Mouse (Mus musculus): ENCODE measurements around the gene Tmigd1.
"Not testable (repeated sequence)": the region's sequence is repeated elsewhere in the genome, so short reads cannot be mapped to it uniquely, and the experiment has no call there.

Tmigd1 gene

DNA sequence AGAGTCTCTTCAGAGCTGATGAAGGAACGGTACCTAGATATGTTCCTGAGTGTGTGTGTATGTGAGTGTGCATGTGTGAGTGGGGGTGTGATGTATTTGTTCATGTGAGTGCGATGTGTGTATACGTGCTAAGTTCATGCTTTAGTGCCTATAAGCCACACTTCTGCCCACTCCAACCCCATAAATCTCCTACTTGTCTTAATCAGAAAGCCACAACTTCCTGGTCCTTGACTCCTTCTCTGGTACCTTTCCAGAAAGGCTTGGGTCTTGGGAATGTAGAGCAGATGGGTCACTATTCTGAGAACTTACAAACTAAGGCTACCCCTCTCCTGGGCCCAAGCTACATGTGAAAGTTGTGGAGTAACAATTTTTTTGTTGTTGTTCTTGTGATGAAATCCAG lies 3.2 kb upstream of the Tmigd1 start:
- no peak for DNase-seq (ENCODE audit: low read depth)

DNA sequence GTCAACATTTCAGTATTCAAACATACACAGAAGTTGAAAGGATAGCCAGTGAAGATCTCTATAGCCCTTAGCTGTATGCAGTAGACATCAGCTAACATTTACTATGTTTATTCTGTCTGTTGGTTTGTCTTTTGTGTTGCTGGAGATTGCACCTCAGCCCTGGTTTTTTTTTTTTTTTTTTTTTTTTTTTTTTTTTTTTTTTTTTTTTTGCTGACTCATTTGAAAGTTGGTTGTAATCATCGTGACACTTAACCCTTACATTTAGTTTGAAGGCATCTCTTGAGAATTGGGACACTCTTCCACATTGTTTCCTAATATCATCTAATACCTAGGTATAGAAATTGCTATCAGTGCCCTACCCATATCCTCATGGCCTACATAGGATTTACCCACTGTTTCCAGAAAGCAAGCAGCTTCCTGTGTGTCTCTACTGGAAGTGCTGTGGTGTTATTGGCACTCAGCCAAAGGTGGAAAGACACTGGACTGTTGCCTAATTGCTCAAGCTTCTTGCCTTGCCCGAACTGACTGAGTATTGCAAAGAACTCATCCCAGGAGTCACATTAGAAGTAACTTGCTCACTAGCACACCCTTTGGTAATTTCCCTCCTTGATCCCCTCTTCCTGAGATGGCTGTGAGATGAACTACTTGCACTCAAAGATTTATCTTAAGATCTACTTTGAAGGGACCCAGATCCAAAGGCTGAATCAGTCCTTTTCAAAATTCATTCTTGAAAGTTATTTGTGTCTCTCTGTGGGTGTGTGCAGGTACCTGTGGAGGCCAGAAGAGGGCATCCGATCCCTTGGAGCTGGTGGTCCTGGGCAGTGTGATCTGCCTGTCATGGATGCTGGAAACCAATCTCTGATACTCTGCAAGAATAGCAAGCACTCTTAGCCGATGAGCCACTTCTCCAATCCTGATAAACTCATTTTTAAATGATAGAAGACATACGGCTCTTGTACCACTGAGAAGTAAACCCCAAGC lies 1.9 kb upstream of the Tmigd1 start:
- DNase-seq (ENCODE audit: low read depth), result peak; percentile 72

DNA sequence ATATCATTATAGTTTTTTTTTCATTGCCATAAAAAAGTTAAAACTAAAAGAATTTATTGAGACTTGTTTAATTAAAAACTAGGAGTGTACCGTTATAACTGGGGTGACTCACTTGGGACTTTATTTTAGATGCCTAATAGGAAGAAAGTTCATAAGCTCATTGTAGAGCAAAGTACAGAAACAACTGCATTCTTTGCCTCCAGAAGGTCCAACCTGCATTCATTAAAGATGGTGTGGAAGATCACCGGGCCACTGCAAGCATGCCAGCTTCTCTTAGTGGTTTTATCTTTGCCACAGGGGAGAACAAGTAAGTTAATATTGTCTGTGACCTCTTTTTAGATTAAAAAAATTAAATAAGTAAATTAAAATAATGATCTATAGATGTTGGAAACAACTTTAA lies 2.4 kb downstream of the Tmigd1 start:
- DNase-seq (ENCODE audit: low read depth), result no peak

DNA sequence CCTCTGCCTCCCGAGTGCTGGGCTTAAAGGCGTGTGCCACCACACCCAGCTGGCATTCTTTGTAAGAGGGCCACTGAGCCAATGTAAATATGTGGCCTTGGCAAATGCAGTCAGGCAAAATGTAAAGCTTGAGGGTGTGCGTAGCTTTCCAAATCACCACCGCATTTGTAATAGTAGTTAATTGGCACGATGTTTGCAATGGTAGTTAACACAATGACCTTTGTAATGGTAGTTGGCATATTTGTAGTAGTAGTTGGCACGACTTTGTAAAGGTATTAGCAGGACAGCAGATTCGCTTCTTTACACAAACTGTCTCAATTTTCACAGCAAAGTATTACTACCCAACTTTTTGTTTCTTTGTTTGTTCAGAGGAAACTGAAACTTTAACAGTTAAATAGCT lies 6.7 kb downstream of the Tmigd1 start:
- no peak for DNase-seq (ENCODE audit: low read depth)

DNA sequence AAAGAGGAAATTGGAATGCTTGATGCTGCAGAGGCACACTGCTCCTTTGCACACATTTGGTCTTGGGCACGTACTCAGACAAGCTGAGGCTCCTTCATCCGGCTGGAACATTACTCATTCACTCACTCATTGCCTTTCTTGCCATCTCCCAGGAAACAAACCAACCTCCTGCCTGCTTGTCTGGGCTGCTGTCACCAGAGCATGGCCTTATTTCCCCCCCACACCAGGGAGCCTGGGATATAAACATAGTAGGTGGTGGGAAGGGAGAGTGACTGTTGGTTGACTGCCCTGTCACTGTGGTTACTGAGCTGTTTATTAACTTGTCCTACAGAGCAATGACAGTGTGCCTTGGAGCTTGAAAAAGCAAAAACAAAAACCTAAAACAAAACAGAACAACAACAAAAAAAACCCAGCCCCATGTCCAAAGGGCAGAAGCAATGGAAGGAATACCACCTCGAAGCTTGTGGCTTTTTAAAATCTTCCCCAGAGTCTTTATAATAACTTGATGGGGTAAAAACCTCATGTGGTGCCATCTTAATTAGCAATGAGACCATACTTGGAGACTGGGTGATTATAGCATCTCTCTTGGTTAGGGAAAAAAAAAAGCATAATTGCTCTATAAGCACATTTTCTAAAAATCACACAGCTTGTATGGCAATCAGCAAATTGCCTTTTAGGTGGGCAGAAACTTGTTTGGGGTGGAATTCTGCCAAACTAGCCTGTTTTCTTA lies 9.5 kb downstream of the Tmigd1 start:
- peak; percentile 54 for DNase-seq (ENCODE audit: low read depth)

DNA sequence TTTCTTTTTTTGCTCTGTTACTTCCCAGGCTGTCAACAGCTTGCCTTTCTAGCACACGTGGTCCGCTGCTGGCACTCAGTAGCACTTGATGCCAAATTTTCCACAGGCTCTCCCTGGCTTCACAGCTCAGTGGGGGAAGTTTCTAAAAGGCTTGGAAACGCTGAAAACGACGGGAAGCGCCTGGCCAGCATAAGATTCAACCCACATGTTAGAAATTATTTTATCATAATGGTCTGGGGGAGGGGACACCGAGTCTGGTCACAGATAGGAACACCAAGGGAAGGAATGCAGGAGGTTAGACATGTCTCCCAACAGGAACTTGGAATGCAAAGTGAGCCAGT lies 10.1 kb downstream of the Tmigd1 start:
- peak; percentile 82 for DNase-seq (ENCODE audit: low read depth)

DNA sequence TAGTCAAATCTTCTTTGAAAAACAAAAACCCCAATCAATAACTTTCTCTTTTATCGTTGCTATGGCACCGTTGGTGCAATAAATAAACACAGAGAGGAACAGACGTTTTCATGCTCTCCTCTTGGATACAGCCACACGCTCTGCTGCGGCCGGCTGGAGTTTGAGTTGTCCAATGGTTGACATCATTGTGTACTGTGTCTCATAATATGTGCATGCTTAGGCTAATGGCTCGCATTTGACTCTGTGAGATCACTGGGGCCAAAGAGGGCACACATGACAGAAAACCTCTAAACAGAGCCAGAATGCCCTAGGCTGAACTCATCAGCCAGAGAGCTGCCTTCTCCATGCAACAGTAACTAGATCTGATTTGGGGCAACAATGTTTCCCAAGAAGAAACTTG lies 12.4 kb downstream of the Tmigd1 start:
- peak; percentile 63 for DNase-seq (ENCODE audit: low read depth)

DNA sequence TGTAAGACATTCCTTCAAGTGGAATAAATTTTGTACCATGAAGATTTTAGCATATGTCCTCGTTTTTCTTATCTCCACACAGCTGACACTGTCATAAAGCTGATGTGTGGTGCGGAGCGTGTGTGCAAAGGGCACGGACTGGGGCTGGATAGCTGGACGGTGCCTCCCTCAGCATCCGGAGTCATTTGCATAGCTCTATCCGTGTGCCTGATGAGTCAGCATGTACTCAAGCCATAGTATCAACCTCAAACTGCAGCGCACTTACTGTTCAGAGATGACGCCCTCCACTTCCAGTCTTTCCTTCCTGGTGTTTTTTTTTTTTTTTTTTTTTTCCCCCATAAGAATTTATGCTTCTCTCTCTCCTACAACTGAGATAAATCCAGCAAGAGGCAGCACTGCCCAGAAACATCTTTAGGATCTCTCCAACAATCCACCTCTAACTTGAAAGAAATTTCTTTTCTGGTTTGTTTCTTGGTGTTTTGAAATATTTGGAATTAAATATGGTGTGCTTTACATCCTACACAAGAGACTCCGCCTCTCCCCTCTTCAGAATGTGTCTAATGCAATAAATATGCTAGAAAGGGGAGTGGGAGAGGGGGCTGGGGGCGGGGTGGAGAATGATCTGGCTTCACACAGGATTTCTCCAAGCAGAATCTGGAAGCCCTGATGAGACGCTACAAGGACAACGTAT lies 14.7 kb downstream of the Tmigd1 start:
- peak; percentile 79 for DNase-seq (ENCODE audit: low read depth)

DNA sequence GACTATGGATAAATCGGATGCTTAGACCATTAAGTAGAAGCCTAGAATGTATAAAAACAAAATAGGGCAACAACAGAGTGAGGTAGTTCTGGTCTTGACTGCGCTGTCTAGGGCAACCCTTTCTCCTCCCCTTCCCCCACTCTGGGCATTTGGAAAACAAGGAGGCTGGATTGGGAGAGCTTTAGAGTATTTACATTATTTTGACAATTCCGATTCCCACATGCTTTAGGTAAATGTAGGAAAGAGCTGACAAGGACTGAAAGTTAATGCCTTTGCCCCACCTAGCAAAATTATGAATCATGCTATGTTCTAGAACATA lies 15.2 kb downstream of the Tmigd1 start:
- DNase-seq (ENCODE audit: low read depth), result peak; percentile 52

DNA sequence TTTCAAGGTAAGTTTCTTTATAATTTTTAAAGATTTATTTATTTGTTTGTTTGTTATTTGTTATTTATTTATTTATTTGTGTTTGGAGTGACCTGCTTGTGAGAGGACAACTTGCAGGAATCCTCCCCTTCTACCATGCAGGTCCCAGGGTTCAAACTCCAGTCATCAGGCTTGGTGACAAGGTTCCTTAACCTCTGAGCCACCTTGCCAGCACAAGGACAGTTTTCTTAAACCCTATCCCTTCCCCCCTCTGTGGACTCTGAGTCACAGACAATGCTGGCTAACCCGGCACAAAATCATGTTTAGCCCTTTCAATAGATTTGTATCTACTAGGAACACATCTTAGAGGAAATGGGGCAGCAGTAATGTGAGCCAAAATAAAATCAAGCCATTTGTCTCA lies 18.6 kb downstream of the Tmigd1 start:
- DNase-seq (ENCODE audit: low read depth), result no peak

DNA sequence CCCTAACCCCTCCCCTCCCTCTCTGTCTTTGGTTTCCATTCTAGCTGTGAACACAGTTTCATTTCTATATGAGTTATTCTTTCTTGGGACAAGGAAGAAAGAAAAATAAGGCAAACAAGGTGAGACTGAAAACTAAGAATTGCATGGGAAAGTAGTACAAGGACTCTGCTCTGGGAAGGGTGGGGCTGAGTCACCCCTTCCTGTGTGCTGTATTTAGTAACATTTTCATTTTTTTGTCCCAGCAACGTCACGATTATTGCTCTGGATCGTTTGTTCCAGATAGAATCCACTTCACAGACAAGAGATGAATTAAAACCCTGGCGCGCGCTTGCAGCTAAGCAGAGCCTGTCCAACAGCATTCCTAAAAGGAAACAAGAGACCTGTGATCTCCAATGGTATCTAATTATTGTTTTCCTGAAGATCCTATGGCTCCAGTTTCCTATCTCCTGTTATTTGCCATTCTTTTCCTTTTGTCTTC lies 22.8 kb downstream of the Tmigd1 start, which contains the start of gene Blmh:
TSS of gene Blmh (plus strand) at position 51 of the 478 bp plus-strand sequence.
- peak; percentile 19 for DNase-seq (ENCODE audit: low read depth)

DNA sequence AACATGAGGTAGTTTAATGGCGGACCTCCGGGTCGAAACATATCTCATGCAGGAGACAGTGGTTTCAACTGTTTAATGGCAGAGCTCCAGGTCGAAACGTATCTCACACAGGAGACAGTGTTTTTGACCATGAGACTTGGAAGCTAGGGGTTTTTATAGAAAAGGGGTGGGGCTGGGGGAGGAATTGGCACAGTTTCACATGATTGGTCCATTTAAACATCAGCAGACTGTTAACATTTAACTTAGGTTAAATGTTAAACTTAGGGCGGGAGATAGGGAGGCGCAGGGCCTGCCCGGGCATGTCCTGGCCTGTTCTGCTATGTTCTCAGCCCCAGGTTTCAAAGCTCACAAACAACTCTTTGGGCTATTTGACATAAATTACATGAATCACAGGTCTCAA lies 26.6 kb downstream of the Tmigd1 start:
- not testable (repeated sequence) for DNase-seq (ENCODE audit: low read depth)

DNA sequence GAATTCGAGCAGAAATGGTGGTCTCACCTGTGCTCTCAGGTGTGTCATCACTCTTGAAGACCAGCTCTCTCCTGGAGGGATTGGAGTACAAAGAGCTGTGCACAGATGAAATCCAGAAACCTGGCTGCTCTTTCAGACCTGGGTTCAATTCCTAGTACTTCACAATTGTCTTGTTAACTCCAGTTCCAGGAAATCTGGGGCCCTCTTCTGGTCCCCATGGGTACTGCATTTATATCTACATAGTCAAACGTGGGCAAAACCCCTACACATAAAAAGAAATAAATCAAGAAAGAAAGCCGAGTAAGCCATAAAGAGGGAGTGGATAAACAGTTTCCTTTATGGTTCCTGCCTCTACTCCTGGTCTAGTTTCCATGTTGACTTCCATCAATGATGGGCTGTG lies 31.2 kb downstream of the Tmigd1 start:
- peak; percentile 34 for DNase-seq (ENCODE audit: low read depth)

DNA sequence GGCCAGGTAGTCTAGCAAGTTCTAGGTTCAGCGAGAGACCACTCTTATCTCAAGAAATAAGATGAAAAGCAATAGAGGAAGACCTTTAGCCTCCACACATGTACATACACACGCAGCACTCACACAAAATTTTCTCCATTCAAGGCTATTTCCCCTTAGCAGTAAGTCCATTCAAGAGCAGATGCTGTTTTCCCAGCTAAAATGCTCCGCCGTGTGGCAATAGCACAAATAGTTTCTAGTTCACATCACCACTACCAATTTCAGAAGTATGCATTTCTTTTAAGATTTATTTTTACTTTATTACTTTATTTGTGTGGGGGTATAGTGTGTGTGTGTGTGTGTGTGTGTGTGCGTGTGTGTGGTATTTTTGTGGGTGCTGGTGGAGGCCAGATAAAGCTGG lies 34.6 kb downstream of the Tmigd1 start:
- DNase-seq (ENCODE audit: low read depth), result peak; percentile 78

DNA sequence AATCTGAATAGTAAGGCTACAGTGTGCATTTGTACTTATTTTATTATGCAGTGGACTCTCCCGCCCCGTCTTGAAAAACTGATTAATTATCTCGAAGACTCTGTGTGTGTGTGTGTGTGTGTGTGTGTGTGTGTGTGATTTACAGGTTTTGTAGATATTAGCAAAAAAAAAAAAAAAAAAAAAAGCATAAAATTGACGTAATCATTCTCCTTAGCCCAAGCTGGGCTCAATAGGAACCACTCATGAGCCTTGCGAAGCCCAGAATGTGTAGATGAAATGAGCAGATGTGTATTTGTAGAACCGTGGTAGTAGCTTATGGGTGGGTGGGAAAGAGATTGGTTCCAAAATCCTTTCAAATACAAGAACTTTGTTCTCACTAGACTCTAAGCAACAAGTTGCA lies 42.9 kb downstream of the Tmigd1 start:
- DNase-seq (ENCODE audit: low read depth), result no peak

DNA sequence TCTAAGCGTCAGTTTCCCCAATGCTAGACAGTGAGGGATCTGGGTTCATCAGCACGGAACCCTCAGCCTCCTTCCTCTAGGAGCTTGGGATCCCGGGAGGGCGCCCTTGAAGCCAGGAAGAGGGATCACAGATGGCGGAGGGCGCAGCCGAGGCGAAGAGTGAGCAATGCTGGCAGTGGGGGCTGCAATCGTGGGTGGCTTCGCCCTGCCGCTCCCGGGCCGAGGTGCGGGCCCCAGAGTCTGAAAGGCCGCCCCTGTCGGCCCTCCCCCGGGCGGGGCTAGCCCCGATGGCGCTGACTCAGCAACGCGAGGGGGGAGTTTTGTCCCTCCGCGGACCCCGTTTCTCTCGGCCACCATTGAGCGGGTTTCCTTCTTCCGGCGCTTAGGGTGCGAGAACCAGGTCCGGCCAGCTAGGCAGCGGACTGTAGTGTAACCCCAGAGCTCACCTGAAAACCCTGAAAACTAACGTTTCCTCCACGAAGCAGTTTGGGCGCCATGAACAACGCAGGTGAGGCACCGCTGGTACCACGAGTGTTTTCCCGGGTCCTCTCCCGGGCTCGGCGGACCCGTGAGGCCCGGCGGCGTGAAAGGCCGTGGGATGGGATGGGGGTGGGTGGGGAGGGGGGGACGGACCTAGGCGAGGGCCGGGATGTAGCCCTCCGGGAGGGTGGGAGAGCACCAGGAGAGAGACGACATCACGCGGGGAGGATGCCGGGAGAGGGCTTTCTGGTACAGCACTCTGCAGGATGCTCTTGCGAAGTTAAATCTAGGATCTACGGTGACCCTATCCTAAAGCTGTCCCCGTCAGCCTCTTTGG lies 43.6 kb downstream of the Tmigd1 start:
- DNase-seq (ENCODE audit: low read depth), result peak; percentile 94

DNA sequence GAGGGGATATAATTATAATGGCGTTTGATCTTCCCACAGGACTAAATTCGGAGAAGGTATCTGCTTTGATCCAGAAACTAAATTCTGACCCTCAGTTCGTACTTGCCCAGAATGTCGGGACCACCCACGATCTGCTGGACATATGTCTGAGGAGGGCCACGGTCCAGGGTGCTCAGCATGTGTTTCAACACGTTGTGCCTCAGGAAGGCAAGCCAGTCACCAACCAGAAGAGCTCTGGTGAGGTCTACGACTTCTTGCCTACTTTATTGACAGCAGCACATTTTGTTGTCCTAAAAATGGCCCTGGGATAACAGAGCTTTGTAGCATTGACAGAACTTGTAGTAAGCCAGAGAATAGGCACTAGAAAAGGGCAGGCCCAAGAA lies 44.2 kb downstream of the Tmigd1 start:
- DNase-seq (ENCODE audit: low read depth), result peak; percentile 9

DNA sequence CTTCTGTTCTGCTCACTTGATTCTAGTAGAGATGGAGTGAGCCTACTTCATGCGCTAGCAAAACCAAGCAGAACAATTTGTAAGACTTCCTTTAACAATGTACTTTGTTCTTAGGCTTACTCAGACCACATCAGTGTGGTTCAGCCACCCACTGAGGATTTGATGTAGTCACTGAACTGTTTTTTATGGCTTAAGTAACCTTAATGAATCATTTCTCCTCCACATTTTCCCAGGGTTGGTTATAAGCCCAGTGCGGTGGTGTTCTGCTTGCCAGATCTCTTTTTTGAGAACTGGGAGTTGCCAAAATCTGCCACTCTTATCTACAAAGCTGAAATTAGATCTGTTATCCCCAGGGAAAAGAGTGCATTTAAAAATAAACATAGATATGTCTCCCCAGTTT lies 51.6 kb downstream of the Tmigd1 start:
- peak; percentile 87 for DNase-seq (ENCODE audit: low read depth)

DNA sequence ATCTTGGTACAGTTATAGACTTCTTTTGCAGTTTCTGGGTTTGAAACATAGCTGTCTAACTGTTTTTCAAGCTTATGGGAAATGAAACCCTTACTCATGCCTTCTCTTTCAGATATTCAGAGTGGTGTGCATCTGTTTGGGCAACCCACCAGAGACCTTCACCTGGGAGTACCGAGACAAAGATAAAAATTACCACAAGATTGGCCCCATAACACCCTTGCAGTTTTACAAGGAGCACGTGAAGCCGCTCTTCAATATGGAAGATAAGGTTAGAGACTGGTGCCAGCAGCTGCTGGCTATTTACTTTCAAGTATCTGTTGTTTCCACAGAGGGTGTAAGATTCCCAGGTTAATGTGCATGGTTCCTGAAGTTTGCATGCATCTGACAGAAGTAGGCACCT lies 63.7 kb downstream of the Tmigd1 start:
- DNase-seq (ENCODE audit: low read depth), result no peak

Data from NIH3T3 (cell line).